Comparison of ENCODE assay signal across 1 mouse cellular context in genomic region chr5:110230780-110231461, GRCm38 (mm10).
A peak's percentile ranks its signal among the peaks of the same experiment; 100 is the strongest.
TF ChIP-seq lines count a peak whose summit lies in the region.

Gene Ankle2 (plus strand): TSS chr5:110231004.

TF ChIP-seq in CH12.LX, 34 proteins besides CTCF, POLR2A, EP300 and RAD21 (continued from another document):
- TF ChIP-seq SMC3 (IDR thresholded peaks at IDR 0.05; ENCODE audit: low read depth, low read length) (0 out of 2 replicates have a peak, but pooled peaks have one; percentile 18), NRF1 (IDR thresholded peaks at IDR 0.05; ENCODE audit: low read depth, low read length) (peak; percentile 81), POLR2AphosphoS2 (IDR thresholded peaks at IDR 0.05; ENCODE audit: low read depth, low read length) (peak; percentile 69; the same call in 1 of the 2 replicates), ETS1 (conservative IDR thresholded peaks at IDR 0.05; ENCODE audit: low read depth, low read length) (no peak), ZNF384 (IDR thresholded peaks at IDR 0.05; ENCODE audit: low read depth, low read length) (no peak), GABPA (IDR thresholded peaks at IDR 0.05; ENCODE audit: insufficient replicate concordance, low read depth, low read length) (peak; percentile 68; the same call in 1 of the 2 replicates), KAT2A (IDR thresholded peaks at IDR 0.05; ENCODE audit: insufficient replicate concordance, low read length) (peak; percentile 95; the same call in 1 of the 2 replicates), BHLHE40 (IDR thresholded peaks at IDR 0.05; ENCODE audit: low read depth, low read length) (no peak), MXI1 (IDR thresholded peaks at IDR 0.05; ENCODE audit: low read depth, low read length) (peak; percentile 91), USF1 (IDR thresholded peaks at IDR 0.05; ENCODE audit: low read depth, low read length) (no peak), MYC (IDR thresholded peaks at IDR 0.05; ENCODE audit: low read depth, low read length) (peak; percentile 74; the same call in 1 of the 2 replicates), CHD1 (IDR thresholded peaks at IDR 0.05; ENCODE audit: low read depth, low read length) (no peak; the same call in 1 of the 2 replicates), PAX5 (IDR thresholded peaks at IDR 0.05; ENCODE audit: low read length) (no peak), E2F4 (IDR thresholded peaks at IDR 0.05; ENCODE audit: insufficient replicate concordance, low read depth, low read length) (no peak), JUN (IDR thresholded peaks at IDR 0.05; ENCODE audit: insufficient read depth, low read depth, low read length) (no peak), SIN3A (IDR thresholded peaks at IDR 0.05; ENCODE audit: low read length) (peak; percentile 88), NELFE (IDR thresholded peaks at IDR 0.05; ENCODE audit: low read depth, low read length) (peak; percentile 88), MEF2A (IDR thresholded peaks at IDR 0.05; ENCODE audit: borderline replicate concordance, low read depth, low read length) (peak; percentile 79), ZKSCAN1 (IDR thresholded peaks at IDR 0.05; ENCODE audit: borderline replicate concordance, low read depth, low read length) (no peak), ELF1 (IDR thresholded peaks at IDR 0.05; ENCODE audit: low read depth, low read length) (peak; percentile 81), CHD2 (IDR thresholded peaks at IDR 0.05; ENCODE audit: low read length) (no peak), MAX (IDR thresholded peaks at IDR 0.05; ENCODE audit: low read length) (peak; percentile 99)
TF ChIP-seq in CH12.LX: peak in this region for 19.
